Mouse (Mus musculus) embryonic facial prominence, embryonic 11.5 days (tissue): ENCODE results near the gene Fcrlb. TPM values are rescaled to one million over a fixed set of nuclear protein-coding genes. Genes with fewer than 3 reads are reported as not detected.
A peak's percentile ranks its signal among the peaks of the same experiment; 100 is the strongest.

ENCODE experiments used
- ATAC-seq: fragments of 200-750 bp; cut with Nextera tagmentation; replicated peaks from 2 replicates; pipeline ENCODE4 v1.8.0; 2017; ENCODE audit warnings: low read depth; ENCODE audit not compliant: insufficient number of reproducible peaks, low FRiP score, low TSS enrichment
- DNase-seq: peaks from one replicate; pipeline ENCODE4 v3.0.0-alpha.2; 2015; ENCODE audit warnings: low spot score
- H3K27ac ChIP-seq: fragments of 300-500 bp; sonication (generic); replicated peaks from 2 replicates; pipeline ENCODE4 v1.5.1; 2014; ENCODE audit warnings: mild to moderate bottlenecking, low read depth, low read length, control low read depth
- H3K27me3 ChIP-seq: fragments of 300-500 bp; sonication (generic); 2 replicates; pipeline ENCODE4 v1.6.1; 2014; ENCODE audit warnings: mild to moderate bottlenecking, low read length, moderate library complexity, mixed read lengths; ENCODE audit not compliant: control insufficient read depth, insufficient read depth
- H3K36me3 ChIP-seq: fragments of 300-500 bp; sonication (generic); replicated peaks from 2 replicates; pipeline ENCODE4 v1.6.1; 2014; ENCODE audit warnings: low read depth, mild to moderate bottlenecking, low read length, moderate library complexity, mixed read lengths; ENCODE audit not compliant: control insufficient read depth, insufficient read depth
- H3K4me1 ChIP-seq: fragments of 300-500 bp; sonication (generic); 2 replicates; pipeline ENCODE4 v1.6.1; 2014; ENCODE audit warnings: low read length, mixed read lengths; ENCODE audit not compliant: control insufficient read depth, insufficient read depth
- H3K4me2 ChIP-seq: fragments of 300-500 bp; sonication (generic); 2 replicates; pipeline ENCODE4 v1.6.1; 2014; ENCODE audit warnings: low read depth, mild to moderate bottlenecking, control low read depth, low read length, moderate library complexity
- H3K4me3 ChIP-seq: fragments of 300-500 bp; sonication (generic); 2 replicates; pipeline ENCODE4 v1.5.1; 2014; ENCODE audit warnings: low read depth, low read length, control low read depth
- H3K9ac ChIP-seq: fragments of 300-500 bp; sonication (generic); replicated peaks from 2 replicates; pipeline ENCODE4 v1.6.1; 2014; ENCODE audit warnings: mild to moderate bottlenecking, control low read depth, low read length
- H3K9me3 ChIP-seq: fragments of 300-500 bp; sonication (generic); replicated peaks from 2 replicates; pipeline ENCODE4 v1.6.1; 2016; ENCODE audit warnings: mild to moderate bottlenecking, low read length, inconsistent platforms, mixed read lengths; ENCODE audit not compliant: control insufficient read depth
- WGBS: fragments of 180-500 bp; shearing (Covaris S2); extraction: QIAGEN DNeasy Blood & Tissue Kit; methylation state at CpG from one replicate; pipeline ENCODE4 v1.1.7; 2014; 5-methylcytosine and 5-hydroxymethylcytosine counted together
- polyA plus RNA-seq: library from polyadenylated mRNA; unstranded; fragments of >200 nt; fragmentation: Nextera tagmentation; extraction: Ambion mirVana; gene quantifications from 2 replicates; pipeline ENCODE4 v1.2.1, GENCODE M21; 2014

Fcrlb gene
- polyA plus RNA-seq, 1 experiment from 2014 or later = not detected

- Histone ChIP-seq H3K4me1 (no peaks in the 10 kb centered on the region), H3K9me3 (no peaks in the 10 kb centered on the region), H3K27ac (no peak overlapping the region), H3K27me3 (no peaks in the 10 kb centered on the region), H3K4me2 (no peak overlapping the region), H3K4me3 (no peak overlapping the region), H3K36me3 (peaks cover 3% of the 10 kb centered on the region; the same call in 1 of the 2 replicates), H3K9ac (no peak overlapping the region)
- ATAC-seq = no peak
- DNase-seq = no peak
- 91% methylated on average over 5 of the region's 5 CpGs for WGBS
Measured at GRCm38 (mm10) chr1:170882915-170883485, 29.7 kb downstream of the Fcrlb start.

DNA sequence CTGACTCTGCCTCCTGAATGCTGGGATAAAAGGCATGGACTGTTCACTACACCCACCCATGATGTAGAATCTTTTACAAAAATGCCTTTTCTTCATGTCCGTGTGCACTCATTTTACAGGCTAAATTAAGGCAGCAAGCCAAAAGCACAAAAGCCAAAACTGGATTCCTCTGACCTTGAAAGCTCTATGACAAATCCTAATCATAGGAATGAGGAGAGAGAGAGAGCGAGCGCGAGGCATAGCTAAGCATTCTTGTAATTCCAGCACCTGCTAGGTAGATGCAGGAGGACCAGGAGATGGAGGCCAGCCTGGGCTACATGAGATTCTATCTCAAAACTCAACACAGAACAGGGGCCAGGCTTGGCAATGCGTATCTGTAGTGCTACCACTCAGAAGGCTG is 35.8 kb downstream of the Fcrlb start:
- H3K4me1 ChIP-seq = no peaks in the 10 kb centered on the region
- H3K27me3 ChIP-seq = no peaks in the 10 kb centered on the region
- peaks cover 3% of the 10 kb centered on the region; the same call in 1 of the 2 replicates for H3K36me3 ChIP-seq
- no peak overlapping the region for H3K4me2 ChIP-seq
- 97% methylated on average over 5 of the region's 5 CpGs for WGBS
- ATAC-seq (no peak), DNase-seq (no peak)
- H3K4me3 ChIP-seq = no peak overlapping the region
- H3K27ac ChIP-seq = no peak overlapping the region
- H3K9me3 ChIP-seq = no peaks in the 10 kb centered on the region
- H3K9ac ChIP-seq = no peak overlapping the region

DNA sequence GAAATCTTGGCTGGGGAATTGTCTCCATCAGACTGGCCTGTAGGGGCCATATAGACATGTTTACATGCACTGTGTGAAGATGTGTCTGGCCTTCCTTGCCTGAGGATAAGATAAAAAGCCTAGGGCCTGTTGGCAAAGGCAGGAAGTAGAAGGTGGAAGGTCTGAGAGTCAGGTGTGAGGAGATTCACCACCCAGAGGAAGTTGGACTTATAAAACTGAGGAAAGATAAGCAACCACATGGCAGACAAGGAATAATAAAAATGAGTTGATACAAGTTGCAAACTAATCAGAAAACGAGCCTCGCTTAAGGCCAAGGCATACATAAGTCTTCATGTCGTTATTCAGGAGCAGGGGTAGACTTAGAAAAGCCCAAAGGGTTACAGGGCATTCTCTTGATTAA is 37.1 kb downstream of the Fcrlb start:
- no peak overlapping the region for H3K4me3 ChIP-seq
- no peaks in the 10 kb centered on the region for H3K9me3 ChIP-seq
- WGBS = 92% methylated on average over 3 of the region's 3 CpGs
- H3K27ac ChIP-seq = no peak overlapping the region
- DNase-seq (no peak), ATAC-seq (no peak)
- no peak overlapping the region for H3K9ac ChIP-seq
- no peaks in the 10 kb centered on the region for H3K4me1 ChIP-seq
- H3K36me3 ChIP-seq = peaks cover 3% of the 10 kb centered on the region; the same call in 1 of the 2 replicates
- no peak overlapping the region for H3K4me2 ChIP-seq
- H3K27me3 ChIP-seq = no peaks in the 10 kb centered on the region

DNA sequence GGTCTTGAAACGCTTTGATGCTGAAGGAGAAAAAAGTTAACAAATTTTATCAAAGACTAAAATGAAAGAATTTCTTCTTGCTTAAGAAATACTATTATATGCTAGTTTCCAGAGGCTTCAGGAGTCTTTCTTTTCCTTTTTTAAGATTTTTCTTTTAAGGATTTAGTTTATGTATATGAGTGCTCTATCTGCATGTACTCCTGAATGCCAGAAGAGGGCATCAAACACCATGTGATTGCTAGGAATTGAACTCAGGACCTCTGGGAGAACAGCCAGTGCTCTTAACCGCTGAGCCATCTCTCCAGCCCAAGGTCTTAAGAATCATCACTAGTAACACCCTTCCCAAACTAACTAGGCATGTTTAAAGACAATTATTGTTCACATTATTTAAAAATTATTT is 40.8 kb downstream of the Fcrlb start:
- Histone ChIP-seq H3K9me3 (no peaks in the 10 kb centered on the region), H3K27ac (no peak overlapping the region), H3K9ac (no peak overlapping the region), H3K36me3 (no peaks in the 10 kb centered on the region), H3K4me2 (no peak overlapping the region), H3K27me3 (no peaks in the 10 kb centered on the region), H3K4me1 (no peaks in the 10 kb centered on the region), H3K4me3 (no peak overlapping the region)
- WGBS = 95% methylated on average over 2 of the region's 2 CpGs
- ATAC-seq = no peak
- DNase-seq = no peak

DNA sequence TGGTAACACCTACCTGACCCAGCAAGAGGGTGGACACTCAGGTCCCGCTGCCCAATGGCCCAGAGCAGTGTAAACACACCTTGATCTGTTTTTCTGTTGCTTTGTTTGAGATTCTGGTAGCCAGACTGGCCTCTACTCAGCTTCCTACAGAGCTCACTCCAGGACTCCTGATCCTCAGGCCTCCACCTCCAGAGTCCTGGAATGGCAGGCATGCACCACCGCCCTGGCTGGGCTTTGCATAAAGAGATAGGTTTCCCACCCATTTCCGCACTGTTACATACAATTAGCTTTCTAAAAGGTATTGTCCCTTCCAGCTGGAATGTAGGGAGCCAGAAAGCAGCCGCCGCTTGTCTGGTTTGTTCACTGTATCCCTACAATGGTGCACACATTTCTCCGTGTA is 41.3 kb downstream of the Fcrlb start:
- Histone ChIP-seq H3K9ac (no peak overlapping the region), H3K4me2 (no peak overlapping the region), H3K36me3 (no peaks in the 10 kb centered on the region), H3K4me1 (no peaks in the 10 kb centered on the region), H3K27ac (no peak overlapping the region), H3K27me3 (no peaks in the 10 kb centered on the region), H3K4me3 (no peak overlapping the region), H3K9me3 (no peaks in the 10 kb centered on the region)
- WGBS = 84% methylated on average over 6 of the region's 6 CpGs
- DNase-seq (no peak), ATAC-seq (no peak)

DNA sequence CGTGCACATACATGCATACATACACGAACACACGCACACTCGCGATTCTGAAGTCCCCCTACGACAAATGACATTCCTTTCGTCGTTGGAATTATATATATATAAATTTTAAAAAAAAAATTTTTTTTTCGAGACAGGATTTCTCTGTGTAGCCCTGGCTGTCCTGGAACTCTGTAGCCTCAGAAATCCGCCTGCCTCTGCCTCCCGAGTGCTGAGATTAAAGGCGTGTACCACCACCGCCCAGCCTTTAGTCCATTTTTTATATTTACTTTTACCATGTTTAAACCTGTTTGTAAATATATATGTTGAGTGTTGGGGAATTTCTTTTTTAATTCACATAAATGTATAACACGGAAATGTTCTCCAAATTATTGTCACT is 43.8 kb downstream of the Fcrlb start:
- ATAC-seq (0 out of 2 replicates have a peak, but pooled peaks have one; percentile 17), DNase-seq (no peak)
- H3K36me3 ChIP-seq = no peaks in the 10 kb centered on the region
- H3K4me1 ChIP-seq = no peaks in the 10 kb centered on the region
- H3K4me2 ChIP-seq = peak overlapping the region; percentile 55
- H3K4me3 ChIP-seq = peak overlapping the region; percentile 77
- H3K27me3 ChIP-seq = no peaks in the 10 kb centered on the region
- H3K9ac ChIP-seq = peak overlapping the region; percentile 59
- no peaks in the 10 kb centered on the region for H3K9me3 ChIP-seq
- H3K27ac ChIP-seq = no peak overlapping the region
- 22% methylated on average over 14 of the region's 14 CpGs for WGBS

GRCm38 (mm10) chr1:170868107-170868904 is 44.4 kb downstream of the Fcrlb start:
- Histone ChIP-seq H3K9me3 (no peaks in the 10 kb centered on the region), H3K36me3 (no peaks in the 10 kb centered on the region), H3K27ac (no peak overlapping the region), H3K4me2 (peak overlapping the region; percentile 75), H3K4me3 (peak overlapping the region; percentile 77), H3K27me3 (no peaks in the 10 kb centered on the region), H3K9ac (peak overlapping the region; percentile 59), H3K4me1 (no peaks in the 10 kb centered on the region)
- ATAC-seq = peak; percentile 70
- peak; percentile 96 for DNase-seq
- under 1% methylated on average over 33 of the region's 33 CpGs for WGBS

DNA sequence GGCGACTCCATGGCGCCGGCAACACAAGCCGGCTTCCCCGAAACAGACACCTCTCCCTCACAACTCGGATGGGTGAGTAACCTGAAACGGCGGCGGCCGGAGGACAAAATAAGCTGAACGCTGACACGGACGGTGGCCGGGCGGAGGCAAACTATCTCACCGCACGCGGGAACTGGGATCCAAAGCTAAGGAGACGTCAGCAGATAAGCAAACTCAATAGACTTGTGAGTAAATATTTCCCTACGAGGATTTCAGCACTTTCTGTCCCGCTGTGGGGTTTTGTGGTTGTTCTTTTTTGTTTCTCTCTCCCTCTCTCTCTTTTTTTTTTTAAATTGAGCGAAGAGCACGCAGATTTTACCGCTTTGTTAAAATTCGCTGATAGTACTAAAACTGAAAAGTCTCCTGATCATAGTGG is 45.0 kb downstream of the Fcrlb start, which contains the start of gene Atf6:
Gene Atf6, minus strand, starts transcription at position 81 of the 415 bp plus-strand sequence.
- peak within 1 kb of the TSS; percentile 77 for H3K4me3 ChIP-seq
- H3K27ac ChIP-seq = peak within 1 kb of the TSS; percentile 47; the same call in 1 of the 2 replicates
- DNase-seq (peak; percentile 95), ATAC-seq (no peak; the same call in none of the 2 replicates)
- WGBS = 0% methylated on average over 25 of the region's 25 CpGs
- no peaks in the 10 kb centered on the region for H3K36me3 ChIP-seq
- H3K9me3 ChIP-seq = no peaks in the 10 kb centered on the region
- H3K4me2 ChIP-seq = peak within 1 kb of the TSS; percentile 75
- no peaks in the 10 kb centered on the region for H3K4me1 ChIP-seq
- no peaks in the 10 kb centered on the region for H3K27me3 ChIP-seq
- H3K9ac ChIP-seq = peak within 1 kb of the TSS; percentile 72
